Mouse (Mus musculus) G1E-ER4 (cell line): Measurements from ENCODE around the gene Galnt7. TPM values are rescaled to one million over a fixed set of nuclear protein-coding genes. Genes with fewer than 3 reads are reported as not detected.
A peak's percentile ranks its signal among the peaks of the same experiment; 100 is the strongest.

Experiments
- GATA1 ChIP-seq: IDR thresholded peaks from one replicate; pipeline ENCODE4 v1.8.0; 2012; ENCODE audit warnings: low read length, inconsistent platforms
- polyA plus RNA-seq: library from polyadenylated mRNA; stranded (reverse); fragments of >175 nt; gene quantifications from 2 replicates; pipeline ENCODE4 v1.2.3, GENCODE M21; 2012

Gene Galnt7
- polyA plus RNA-seq, 1 experiment, result 1.6 TPM

DNA sequence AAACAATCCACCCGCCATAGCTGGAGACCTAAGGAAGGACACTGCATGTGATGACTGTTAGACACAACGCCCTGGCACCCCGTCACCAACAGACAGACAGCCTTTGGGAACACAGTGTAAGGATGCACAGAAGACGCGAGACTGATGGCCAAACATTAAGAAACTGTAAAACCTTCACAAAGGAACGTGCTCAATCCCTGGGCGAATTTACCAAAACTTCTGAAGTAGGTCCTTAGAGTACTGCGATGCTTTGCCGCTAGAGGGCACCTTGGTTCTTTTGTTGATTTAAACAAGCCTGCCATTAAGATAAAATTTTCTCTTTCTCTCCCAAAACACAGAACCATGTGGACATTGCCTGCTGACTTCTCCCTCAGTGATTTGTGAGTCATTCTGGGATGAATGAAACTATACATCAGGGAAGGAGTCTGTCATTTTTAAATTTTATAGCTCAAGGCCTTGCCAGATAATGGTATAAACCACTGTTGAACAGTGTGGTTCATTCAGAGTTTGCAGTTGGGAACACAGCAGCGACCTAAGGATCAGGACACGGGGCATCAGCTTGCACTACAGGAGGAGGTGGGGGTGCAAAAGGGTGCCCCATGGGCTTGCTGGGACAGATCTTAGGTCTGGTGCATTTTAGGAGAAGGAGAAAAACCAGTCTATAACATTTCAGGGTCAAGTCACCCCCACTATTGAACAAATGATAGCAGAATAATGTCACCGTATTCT lies 112.6 kb downstream of the Galnt7 start:
- no peak for TF ChIP-seq GATA1

GRCm38 (mm10) chr8:57538601-57539000 lies 114.2 kb downstream of the Galnt7 start:
- no peak for TF ChIP-seq GATA1

DNA sequence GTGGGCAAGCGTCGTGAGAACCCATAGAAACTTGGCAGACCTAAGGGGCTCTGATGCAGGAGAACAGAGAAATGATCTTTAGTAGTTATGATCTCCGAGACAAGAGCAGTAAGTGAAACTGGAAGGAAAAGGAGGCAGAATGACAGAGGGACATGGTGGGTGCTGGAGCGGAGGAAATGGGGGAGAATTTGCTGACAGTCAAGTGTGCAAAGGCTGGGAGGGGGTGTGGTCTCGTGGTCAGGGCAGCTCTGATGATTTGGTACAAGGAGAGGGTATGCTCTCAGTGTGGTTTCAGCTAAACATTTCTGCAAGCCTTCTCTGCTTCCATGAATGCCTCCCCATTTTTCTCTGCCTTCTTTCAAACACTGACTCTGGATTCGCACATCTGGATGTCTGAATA lies 116.7 kb downstream of the Galnt7 start:
- no peak for TF ChIP-seq GATA1

GRCm38 (mm10) chr8:57534495-57534894 lies 118.3 kb downstream of the Galnt7 start:
- no peak for TF ChIP-seq GATA1

DNA sequence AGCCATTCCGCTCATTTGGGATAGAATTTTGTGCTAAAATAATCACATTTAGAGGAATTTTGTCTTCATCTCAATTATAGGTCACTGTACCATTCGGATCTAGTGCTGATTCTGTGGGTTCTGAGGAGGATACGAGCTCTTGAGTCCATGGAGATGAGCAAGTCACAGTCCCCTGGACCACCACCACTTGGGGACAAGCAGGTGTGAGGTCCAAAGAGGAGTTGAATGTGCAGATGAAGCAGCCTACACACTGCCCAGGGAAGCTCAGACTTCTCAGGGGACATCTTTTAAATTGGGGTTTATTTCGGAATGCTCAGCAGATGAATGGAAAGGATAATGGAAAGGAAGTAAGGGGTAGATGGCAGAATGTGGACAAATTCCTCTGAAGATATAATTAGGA lies 119.7 kb downstream of the Galnt7 start:
- no peak for TF ChIP-seq GATA1

GRCm38 (mm10) chr8:57532223-57532622 lies 120.6 kb downstream of the Galnt7 start:
- TF ChIP-seq GATA1, result no peak

GRCm38 (mm10) chr8:57530666-57531349 lies 122.0 kb downstream of the Galnt7 start:
- no peak for TF ChIP-seq GATA1

- no peak for TF ChIP-seq GATA1
These were observed 122.6 kb downstream of the Galnt7 start for GRCm38 (mm10) chr8:57530238-57530637.

DNA sequence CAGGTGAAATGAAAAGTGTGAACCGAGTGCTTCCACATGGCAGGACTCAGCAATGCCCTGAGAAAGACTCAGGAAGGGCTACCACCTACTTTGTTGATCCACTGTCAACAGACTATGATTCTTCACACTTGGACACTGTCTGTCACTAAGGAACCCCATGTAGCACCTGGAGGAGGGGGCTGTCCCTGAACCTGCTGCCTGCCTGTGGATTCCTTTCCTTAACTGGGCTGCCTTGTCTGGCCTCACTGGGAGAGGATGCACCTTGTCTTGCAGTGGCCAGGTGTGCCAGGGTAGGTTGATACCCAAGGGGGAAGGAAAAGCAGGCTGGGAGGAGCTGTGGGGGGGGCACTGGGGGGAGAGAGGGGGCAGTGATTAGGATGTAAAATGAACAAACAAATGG lies 124.8 kb downstream of the Galnt7 start:
- no peak for TF ChIP-seq GATA1

- TF ChIP-seq GATA1, result no peak
These were observed 132.5 kb downstream of the Galnt7 start for GRCm38 (mm10) chr8:57520186-57520786.

- TF ChIP-seq GATA1, result no peak
These were observed 135.1 kb downstream of the Galnt7 start for GRCm38 (mm10) chr8:57517723-57518122.

- TF ChIP-seq GATA1, result peak; percentile 21
These were observed 139.6 kb downstream of the Galnt7 start for GRCm38 (mm10) chr8:57513178-57513661.

DNA sequence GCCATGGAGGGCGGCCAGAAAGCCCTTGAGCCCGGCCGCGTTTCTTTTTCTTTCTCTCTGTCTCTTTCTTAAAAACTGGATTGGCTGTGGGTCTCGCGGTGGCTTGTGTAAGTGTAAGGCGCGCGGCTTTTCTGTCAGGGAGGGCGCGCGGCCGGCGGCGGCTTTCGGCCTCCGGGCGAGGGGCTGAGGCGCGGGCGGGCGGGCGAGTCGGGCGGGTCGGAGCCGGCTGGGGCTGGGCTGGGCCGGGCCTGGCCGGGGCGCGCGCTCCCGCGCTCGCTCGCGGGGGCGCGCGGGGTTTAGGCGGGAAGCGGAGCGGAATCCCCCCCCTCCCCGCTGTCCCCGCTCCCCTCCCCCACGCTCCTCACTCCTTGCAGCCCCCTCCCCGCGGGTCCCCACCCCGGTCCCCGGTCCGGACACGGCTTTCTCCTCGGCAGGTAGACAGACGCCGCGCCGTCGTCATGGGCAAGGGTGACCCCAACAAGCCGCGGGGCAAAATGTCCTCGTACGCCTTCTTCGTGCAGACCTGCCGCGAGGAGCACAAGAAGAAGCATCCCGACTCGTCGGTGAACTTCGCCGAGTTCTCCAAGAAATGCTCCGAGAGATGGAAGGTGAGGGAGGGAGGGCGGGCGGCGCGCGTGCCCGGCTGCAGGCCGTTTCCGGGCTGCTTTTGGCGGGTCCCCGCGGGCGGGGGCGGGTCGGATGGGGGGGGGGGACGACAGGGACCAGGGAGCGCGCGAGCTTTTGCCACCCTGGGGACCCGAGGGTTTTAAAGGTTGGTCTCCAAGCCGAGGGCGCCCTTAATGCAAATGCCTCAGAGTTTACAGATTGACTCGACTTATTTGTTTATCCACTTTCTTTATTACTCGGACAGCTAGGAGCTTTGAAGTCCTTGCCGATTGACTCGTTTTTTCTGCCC lies 140.4 kb downstream of the Galnt7 start:
- no peak for TF ChIP-seq GATA1

DNA sequence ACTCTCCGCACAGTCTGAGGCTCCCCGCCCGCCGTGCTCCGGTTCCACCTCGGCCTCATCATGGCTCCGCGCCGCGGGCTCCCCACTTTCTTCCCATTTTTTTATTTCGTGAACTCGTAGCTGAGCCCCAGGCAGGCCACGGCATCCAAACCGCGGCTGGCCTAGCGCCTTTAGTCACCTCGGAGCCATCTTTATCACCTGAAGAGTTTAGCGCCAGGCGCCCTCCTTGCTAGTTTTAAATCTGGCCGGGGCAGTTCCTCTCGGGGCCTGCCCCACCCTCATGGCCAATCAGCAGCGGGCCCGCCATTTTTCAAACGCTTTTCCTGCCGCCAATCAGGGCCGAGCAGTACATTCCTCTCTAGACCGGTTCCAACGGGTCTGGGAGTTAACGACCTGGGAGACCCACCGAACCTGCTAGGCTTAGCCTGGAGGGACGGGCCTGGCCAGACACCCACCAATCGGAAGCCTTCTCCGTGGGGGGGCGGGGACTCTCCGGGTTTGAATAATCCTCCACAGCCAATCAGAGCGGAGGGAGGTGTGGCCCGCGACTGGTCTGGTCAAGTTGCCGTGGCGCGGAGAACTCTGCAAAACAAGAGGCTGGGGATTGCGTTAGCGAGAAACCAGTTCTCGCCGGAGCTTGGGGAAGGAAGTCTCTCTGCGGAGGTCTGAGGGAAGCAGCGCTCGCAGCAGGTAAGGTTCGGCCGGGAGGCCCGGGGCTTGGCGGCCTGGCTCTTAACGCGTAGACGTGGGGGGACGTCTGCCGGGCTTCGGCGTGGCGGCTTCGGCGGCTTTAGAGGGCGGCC lies 141.3 kb downstream of the Galnt7 start, which contains the start of gene Hmgb2:
TSS of gene Hmgb2 (plus strand) at position 592 of the 803 bp plus-strand sequence.
- no peak for TF ChIP-seq GATA1

DNA sequence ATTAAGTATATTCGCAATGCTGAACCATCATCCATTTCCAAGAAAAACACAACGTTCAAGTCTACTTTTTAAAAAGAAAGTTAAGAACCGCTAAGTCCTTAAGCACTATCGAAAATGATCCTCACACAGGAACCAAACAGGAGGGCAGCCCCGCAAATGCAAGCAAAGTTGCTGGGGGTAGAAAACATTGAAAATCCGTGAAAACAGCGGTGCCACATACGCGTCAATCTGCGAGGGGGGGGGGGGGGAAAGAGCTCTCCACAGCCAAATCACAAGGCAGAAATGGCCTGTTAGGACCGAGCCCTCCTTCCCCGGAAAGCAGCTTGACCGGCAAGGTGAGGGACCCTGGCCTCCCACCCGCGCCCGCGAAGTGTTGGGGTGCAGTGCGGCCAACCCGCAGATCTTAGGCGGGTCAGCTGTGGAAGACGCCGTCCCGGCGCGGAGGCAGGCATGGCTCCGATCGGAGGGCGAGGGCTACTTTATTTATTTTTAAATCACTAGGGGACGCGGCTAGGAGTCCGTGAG lies 142.0 kb downstream of the Galnt7 start:
- no peak for TF ChIP-seq GATA1
